Mouse (Mus musculus): ENCODE measurements around the gene Sync. TPM values are rescaled to one million over a fixed set of nuclear protein-coding genes. Genes with fewer than 3 reads are reported as not detected.

The Sync gene
- polyA plus RNA-seq, 1 experiment from 2014 or later = 1.3 TPM

GRCm38 (mm10) chr4:129249288-129249687, 38.1 kb upstream of the Sync start:
- H3K4me2 ChIP-seq (replicated peaks; ENCODE audit: low read depth) = peak overlapping the region; percentile 88; the same call in 1 of the 2 replicates
- H3K4me1 ChIP-seq (replicated peaks; ENCODE audit: control insufficient read depth, insufficient read depth, low read length) = peaks cover 19% of the 10 kb centered on the region
- H3K9ac ChIP-seq (ENCODE audit: low read depth, low read length) = no peak overlapping the region
- no peak for TF ChIP-seq CTCF (IDR thresholded peaks at IDR 0.05; ENCODE audit: low read depth)
- no peaks in the 10 kb centered on the region; the same call in 1 of the 2 replicates for H3K36me3 ChIP-seq (ENCODE audit: control insufficient read depth, insufficient read depth)
- no peaks in the 10 kb centered on the region for H3K9me3 ChIP-seq (ENCODE audit: control insufficient read depth)
- H3K27ac ChIP-seq (ENCODE audit: low read depth, low read length) = peak overlapping the region; percentile 100
- no peak overlapping the region for H3K4me3 ChIP-seq (ENCODE audit: low read depth, low read length)
- H3K27me3 ChIP-seq (replicated peaks; ENCODE audit: control insufficient read depth, insufficient read depth, low read length) = no peaks in the 10 kb centered on the region
- WGBS = 44% methylated on average over 7 of the region's 7 CpGs
- no peak for ATAC-seq

- peak; percentile 91 for ATAC-seq
- Histone ChIP-seq H3K9me3 (ENCODE audit: control insufficient read depth) (no peaks in the 10 kb centered on the region), H3K4me3 (ENCODE audit: low read depth, low read length) (no peak overlapping the region), H3K27ac (ENCODE audit: low read depth, low read length) (peak overlapping the region; percentile 97), H3K9ac (ENCODE audit: low read depth, low read length) (peak overlapping the region; percentile 41), H3K36me3 (ENCODE audit: control insufficient read depth, insufficient read depth) (no peaks in the 10 kb centered on the region), H3K4me2 (replicated peaks; ENCODE audit: low read depth) (peak overlapping the region; percentile 46), H3K4me1 (replicated peaks; ENCODE audit: control insufficient read depth, insufficient read depth, low read length) (peaks cover 11% of the 10 kb centered on the region), H3K27me3 (replicated peaks; ENCODE audit: control insufficient read depth, insufficient read depth, low read length) (no peaks in the 10 kb centered on the region)
- TF ChIP-seq CTCF (IDR thresholded peaks at IDR 0.05; ENCODE audit: low read depth) = no peak; the same call in 1 of the 2 replicates
- WGBS = 27% methylated on average over 15 of the region's 15 CpGs
Observed at GRCm38 (mm10) chr4:129250759-129251481, 36.5 kb upstream of the Sync start.

- H3K4me3 ChIP-seq (ENCODE audit: low read depth, low read length) = no peak overlapping the region
- WGBS = 12% methylated on average over 15 of the region's 15 CpGs
- no peak for TF ChIP-seq CTCF (IDR thresholded peaks at IDR 0.05; ENCODE audit: low read depth)
Observed at GRCm38 (mm10) chr4:129251482-129252125, 35.8 kb upstream of the Sync start.

DNA sequence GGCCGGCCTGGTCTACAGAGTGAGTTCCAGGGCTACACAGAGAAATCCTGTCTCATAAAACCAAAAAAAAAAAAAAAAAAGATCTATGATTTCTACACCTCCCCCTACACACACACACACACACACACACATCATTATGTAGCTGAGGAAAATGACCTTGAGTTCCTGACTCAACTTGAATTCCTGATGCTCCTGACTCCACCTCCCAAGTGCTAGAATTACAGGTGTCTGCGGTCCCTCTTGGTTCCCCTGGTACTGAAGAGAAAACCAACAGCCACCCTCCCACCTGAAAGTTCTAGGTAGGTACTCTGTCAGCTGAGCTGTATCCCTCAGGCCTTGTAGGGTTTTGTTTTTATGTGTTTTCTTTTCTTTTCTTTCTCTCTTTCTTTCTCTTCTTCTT, 34.9 kb upstream of the Sync start:
- Histone ChIP-seq H3K36me3 (ENCODE audit: control insufficient read depth, insufficient read depth) (no peaks in the 10 kb centered on the region), H3K4me1 (replicated peaks; ENCODE audit: control insufficient read depth, insufficient read depth, low read length) (peaks cover 9% of the 10 kb centered on the region), H3K9me3 (ENCODE audit: control insufficient read depth) (no peaks in the 10 kb centered on the region), H3K27me3 (replicated peaks; ENCODE audit: control insufficient read depth, insufficient read depth, low read length) (no peaks in the 10 kb centered on the region), H3K4me3 (ENCODE audit: low read depth, low read length) (no peak overlapping the region), H3K9ac (ENCODE audit: low read depth, low read length) (no peak overlapping the region), H3K27ac (ENCODE audit: low read depth, low read length) (no peak overlapping the region), H3K4me2 (replicated peaks; ENCODE audit: low read depth) (no peak overlapping the region)
- no peak for ATAC-seq
- 86% methylated on average over 2 of the region's 2 CpGs for WGBS
- no peak for TF ChIP-seq CTCF (IDR thresholded peaks at IDR 0.05; ENCODE audit: low read depth)

More at GRCm38 (mm10) chr4:129251482-129252125, 35.8 kb upstream of the Sync start:
- H3K9me3 ChIP-seq (ENCODE audit: control insufficient read depth) = no peaks in the 10 kb centered on the region
- no peaks in the 10 kb centered on the region for H3K27me3 ChIP-seq (replicated peaks; ENCODE audit: control insufficient read depth, insufficient read depth, low read length)
- H3K9ac ChIP-seq (ENCODE audit: low read depth, low read length) = peak overlapping the region; percentile 41
- peak overlapping the region; percentile 97 for H3K27ac ChIP-seq (ENCODE audit: low read depth, low read length)
- no peaks in the 10 kb centered on the region for H3K36me3 ChIP-seq (ENCODE audit: control insufficient read depth, insufficient read depth)
- peaks cover 9% of the 10 kb centered on the region for H3K4me1 ChIP-seq (replicated peaks; ENCODE audit: control insufficient read depth, insufficient read depth, low read length)
- peak; percentile 28 for ATAC-seq
- peak overlapping the region; percentile 46 for H3K4me2 ChIP-seq (replicated peaks; ENCODE audit: low read depth)

- H3K4me3 ChIP-seq (ENCODE audit: low read depth, low read length) = no peak overlapping the region
- H3K4me2 ChIP-seq (replicated peaks; ENCODE audit: low read depth) = no peak overlapping the region
- TF ChIP-seq CTCF (IDR thresholded peaks at IDR 0.05; ENCODE audit: low read depth) = no peak
- no peaks in the 10 kb centered on the region for H3K27me3 ChIP-seq (replicated peaks; ENCODE audit: control insufficient read depth, insufficient read depth, low read length)
- H3K4me1 ChIP-seq (replicated peaks; ENCODE audit: control insufficient read depth, insufficient read depth, low read length) = peaks cover 3% of the 10 kb centered on the region; the same call in 1 of the 2 replicates
- whole genome bisulfite sequencing = 86% methylated on average over 3 of the region's 3 CpGs
- H3K9me3 ChIP-seq (ENCODE audit: control insufficient read depth) = no peaks in the 10 kb centered on the region
- H3K36me3 ChIP-seq (ENCODE audit: control insufficient read depth, insufficient read depth) = no peaks in the 10 kb centered on the region
- H3K9ac ChIP-seq (ENCODE audit: low read depth, low read length) = no peak overlapping the region
- no peak for ATAC-seq
- H3K27ac ChIP-seq (ENCODE audit: low read depth, low read length) = no peak overlapping the region
Observed at GRCm38 (mm10) chr4:129254571-129254970, 32.8 kb upstream of the Sync start.
